Mouse (Mus musculus) CD8-positive naive resting alpha-beta T cell, adult 57 days (primary cell): ENCODE measurements around the gene Igll1. TPM values are rescaled to one million over a fixed set of nuclear protein-coding genes. Genes with fewer than 3 reads are reported as not detected.

ENCODE experiments used
- total RNA-seq: library from RNA; stranded (reverse); gene quantifications from one replicate; pipeline ENCODE4 v1.2.4, GENCODE M21; 2023

The Igll1 gene
- not detected for total RNA-seq

GRCm38 (mm10) chr16:16863978-16864377 lies at the start of gene Igll1:
TSS of gene Igll1 (minus strand) at chr16:16863985.

DNA sequence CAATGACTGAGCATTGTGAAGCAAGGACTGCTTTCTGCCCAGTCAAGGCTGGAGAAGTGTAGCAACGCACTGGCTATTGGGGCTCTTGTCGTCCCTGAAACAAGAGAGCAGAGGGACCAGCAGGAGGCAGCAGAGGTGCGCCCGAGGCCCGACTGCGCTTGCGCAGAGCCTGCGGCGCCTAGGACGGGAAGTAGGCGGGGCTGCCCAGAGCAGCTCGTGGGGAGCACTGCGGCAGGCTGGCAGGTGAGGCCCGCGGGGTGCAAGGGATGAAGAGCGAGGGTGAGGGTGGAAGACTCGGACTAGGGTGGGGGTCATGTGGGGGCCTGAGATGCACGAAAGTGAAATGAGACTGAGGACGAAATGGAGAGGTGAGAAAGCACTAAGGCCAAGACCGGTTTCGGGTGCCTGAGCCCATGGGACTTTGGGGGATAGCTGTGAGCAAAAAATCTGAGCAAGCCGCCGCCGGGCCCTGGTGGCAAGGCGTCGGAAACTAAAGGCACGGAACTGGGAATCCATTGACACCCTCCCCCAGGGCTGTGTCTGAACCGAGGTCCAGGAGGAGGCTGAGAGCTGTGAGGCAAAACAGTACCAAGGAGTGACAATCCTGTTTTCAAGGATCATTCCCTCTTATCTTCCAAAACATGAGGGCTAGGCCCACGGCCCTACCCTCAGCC lies 32.7 kb upstream of the Igll1 start, which contains the start of gene Ppm1f:
Gene Ppm1f (plus strand): TSS at position 88 of the 674 bp plus-strand sequence.

DNA sequence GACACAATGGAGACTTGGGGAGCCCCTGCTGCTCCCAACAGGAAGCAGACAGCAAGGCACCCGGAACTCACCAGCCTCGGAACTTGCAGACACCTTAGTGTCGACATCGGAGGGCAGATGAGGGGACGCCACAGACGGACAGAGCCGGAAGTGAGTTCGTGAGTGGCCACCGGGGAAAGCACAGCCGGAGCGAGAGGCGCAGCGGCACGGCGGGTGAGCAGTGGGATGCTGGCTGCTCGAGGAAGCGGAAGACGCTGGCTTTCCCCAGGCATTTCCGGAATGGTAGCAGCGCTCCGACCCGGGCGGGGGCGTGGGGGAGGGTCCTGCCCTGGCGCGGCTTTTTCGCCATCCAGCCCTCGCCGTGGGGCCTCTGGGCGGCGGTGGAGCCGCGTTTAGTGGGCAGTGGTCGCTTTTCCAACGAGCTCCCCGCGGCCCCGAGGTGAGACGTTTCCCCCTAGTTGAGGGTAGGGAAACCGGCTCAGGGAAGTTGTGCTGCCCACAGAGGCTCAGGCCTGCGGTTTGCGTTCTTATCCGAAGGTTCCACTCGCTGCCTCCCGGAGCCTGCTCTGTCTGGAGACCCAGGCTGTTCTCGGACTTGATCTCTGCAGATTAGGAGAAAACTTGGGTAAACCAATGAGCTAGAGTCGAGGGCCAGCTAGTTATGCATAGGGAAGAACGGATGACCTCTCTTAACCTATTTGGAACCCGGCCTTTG lies 7.0 kb upstream of the Igll1 start, which contains the start of the genes Top3b and Vpreb1:
Gene Top3b (plus strand): TSS at position 120 of the 715 bp plus-strand sequence.
Gene Vpreb1 (minus strand): TSS at position 227 of the 715 bp plus-strand sequence.

GRCm38 (mm10) chr16:16828757-16829615 lies 34.8 kb downstream of the Igll1 start, which contains the start of gene Spag6l:
TSS of gene Spag6l (minus strand) at chr16:16829456.

Other genes starting within 250 kb of the Igll1 start
- gene Olfr19, start 187.6 kb downstream of the Igll1 start, total RNA-seq, result not detected
- 10.3 TPM for gene Spag6l, start 34.5 kb downstream of the Igll1 start, total RNA-seq
- 116 TPM for gene Top3b, start 6.8 kb upstream of the Igll1 start, total RNA-seq
- gene Vpreb1, start 6.9 kb upstream of the Igll1 start, total RNA-seq, result not detected
- 25.4 TPM for gene Ppm1f, start 32.5 kb upstream of the Igll1 start, total RNA-seq
- 163 TPM for gene Mapk1, start 119.4 kb upstream of the Igll1 start, total RNA-seq
- gene Ypel1, start 205.7 kb upstream of the Igll1 start, total RNA-seq, result 1.4 TPM
- 125 TPM for gene Ppil2, start 247.3 kb upstream of the Igll1 start, total RNA-seq